Mouse (Mus musculus): Measurements from ENCODE around the gene Folr1. TPM values are rescaled to one million over a fixed set of nuclear protein-coding genes. Genes with fewer than 3 reads are reported as not detected.

Folr1 gene
- polyA plus RNA-seq, 1 experiment, result 0.67 TPM

DNA sequence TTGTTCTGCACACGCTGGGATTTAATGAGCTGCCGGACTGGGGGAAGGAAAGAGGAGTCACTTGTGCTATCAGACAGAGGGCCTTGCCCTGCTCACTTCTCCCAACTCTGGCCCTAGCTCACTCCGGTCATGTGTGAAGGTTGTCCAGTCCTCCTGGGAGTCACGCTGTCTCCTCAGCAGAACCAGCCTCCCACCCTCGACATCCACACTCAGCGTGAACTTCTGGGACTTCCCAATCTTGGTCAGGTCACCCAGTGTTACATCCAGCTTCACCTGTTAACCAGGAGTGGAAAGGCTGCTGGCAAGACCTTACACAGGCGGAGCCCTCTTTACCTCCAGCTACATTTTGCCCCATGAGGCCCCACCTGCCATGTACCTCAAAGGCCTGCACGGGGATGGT, 39.2 kb downstream of the Folr1 start:
- H3ac ChIP-seq (ENCODE audit: control insufficient read depth, insufficient read length, low read depth), result no peak overlapping the region
- H3K36me3 ChIP-seq (ENCODE audit: control insufficient read depth, insufficient read depth), result peaks cover 86% of the 10 kb centered on the region
- H3K4me3 ChIP-seq (ENCODE audit: insufficient read depth, poor library complexity, severe bottlenecking), result no peak overlapping the region
- no peaks in the 10 kb centered on the region for H3K27me3 ChIP-seq (ENCODE audit: control insufficient read depth, insufficient read depth, insufficient read length)
- TF ChIP-seq FOSL1 (IDR thresholded peaks at IDR 0.05; ENCODE audit: insufficient read depth, low read length, poor library complexity, severe bottlenecking), result no peak
- no peak for TF ChIP-seq USF1 (IDR thresholded peaks at IDR 0.05; ENCODE audit: low read depth)
- TF ChIP-seq CTCF (IDR thresholded peaks at IDR 0.05; ENCODE audit: control insufficient read depth, insufficient read depth, insufficient read length), result no peak
- no peak for TF ChIP-seq MYOD1 (IDR thresholded peaks at IDR 0.05; ENCODE audit: control insufficient read depth, insufficient read length, low read depth)
- TF ChIP-seq MYOG (IDR thresholded peaks at IDR 0.05; ENCODE audit: control insufficient read depth, extremely low read depth, insufficient read length), result no peak
- TF ChIP-seq MAX (IDR thresholded peaks at IDR 0.05), result no peak
- no peak for TF ChIP-seq CEBPB (IDR thresholded peaks at IDR 0.05; ENCODE audit: low read depth)
- H3K79me3 ChIP-seq (ENCODE audit: low read depth), result peaks cover 25% of the 10 kb centered on the region
- H3K79me2 ChIP-seq (ENCODE audit: control insufficient read depth, insufficient read depth), result peaks cover 33% of the 10 kb centered on the region

DNA sequence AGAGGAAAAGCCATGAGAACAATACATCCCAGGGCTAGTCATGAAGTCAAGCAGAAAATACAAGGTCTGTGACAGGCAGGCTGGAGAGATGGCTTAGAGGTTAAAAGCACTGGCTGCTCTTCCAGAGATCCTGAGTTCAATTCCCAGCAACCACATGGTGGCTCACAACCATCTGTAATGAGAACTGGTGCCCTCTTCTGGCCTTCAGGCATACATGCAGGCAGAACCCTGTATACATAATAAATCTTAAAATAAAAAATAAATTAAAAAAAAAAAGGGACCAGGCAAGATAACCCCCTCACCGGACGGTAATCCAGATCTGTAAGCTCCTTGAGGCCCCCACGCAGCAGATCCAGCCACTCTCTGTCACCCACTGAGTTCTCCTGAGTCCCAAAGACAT, 40.2 kb downstream of the Folr1 start:
- Histone ChIP-seq H3K36me3 (ENCODE audit: control insufficient read depth, insufficient read depth) (peaks cover 88% of the 10 kb centered on the region), H3K79me3 (ENCODE audit: low read depth) (peaks cover 15% of the 10 kb centered on the region), H3K79me2 (ENCODE audit: control insufficient read depth, insufficient read depth) (peaks cover 23% of the 10 kb centered on the region), H3K27me3 (ENCODE audit: control insufficient read depth, insufficient read depth, insufficient read length) (no peaks in the 10 kb centered on the region), H3K4me3 (ENCODE audit: insufficient read depth, poor library complexity, severe bottlenecking) (no peak overlapping the region), H3ac (ENCODE audit: control insufficient read depth, insufficient read length, low read depth) (no peak overlapping the region)
- TF ChIP-seq CEBPB (IDR thresholded peaks at IDR 0.05; ENCODE audit: low read depth) (no peak), MYOG (IDR thresholded peaks at IDR 0.05; ENCODE audit: control insufficient read depth, extremely low read depth, insufficient read length) (no peak), FOSL1 (IDR thresholded peaks at IDR 0.05; ENCODE audit: insufficient read depth, low read length, poor library complexity, severe bottlenecking) (no peak), USF1 (IDR thresholded peaks at IDR 0.05; ENCODE audit: low read depth) (no peak), MYOD1 (IDR thresholded peaks at IDR 0.05; ENCODE audit: control insufficient read depth, insufficient read length, low read depth) (no peak), MAX (IDR thresholded peaks at IDR 0.05) (no peak), CTCF (IDR thresholded peaks at IDR 0.05; ENCODE audit: control insufficient read depth, insufficient read depth, insufficient read length) (no peak)

GRCm38 (mm10) chr7:101823758-101824630, 46.6 kb downstream of the Folr1 start:
- Histone ChIP-seq H3K36me3 (ENCODE audit: control insufficient read depth, insufficient read depth) (peaks cover 42% of the 10 kb centered on the region), H3K79me2 (ENCODE audit: control insufficient read depth, insufficient read depth) (no peaks in the 10 kb centered on the region), H3K27me3 (ENCODE audit: control insufficient read depth, insufficient read depth, insufficient read length) (no peaks in the 10 kb centered on the region)

GRCm38 (mm10) chr7:101822836-101823757, 47.5 kb downstream of the Folr1 start:
- H3ac ChIP-seq (ENCODE audit: control insufficient read depth, insufficient read length, low read depth), result no peak overlapping the region
- H3K27me3 ChIP-seq (ENCODE audit: control insufficient read depth, insufficient read depth, insufficient read length), result no peaks in the 10 kb centered on the region
- no peaks in the 10 kb centered on the region for H3K79me3 ChIP-seq (ENCODE audit: low read depth)
- peaks cover 33% of the 10 kb centered on the region for H3K36me3 ChIP-seq (ENCODE audit: control insufficient read depth, insufficient read depth)
- no peaks in the 10 kb centered on the region for H3K79me2 ChIP-seq (ENCODE audit: control insufficient read depth, insufficient read depth)
- H3K4me3 ChIP-seq (ENCODE audit: insufficient read depth, poor library complexity, severe bottlenecking), result no peak overlapping the region
- no peak for TF ChIP-seq MAX (IDR thresholded peaks at IDR 0.05)
- no peak for TF ChIP-seq MYOG (IDR thresholded peaks at IDR 0.05; ENCODE audit: control insufficient read depth, extremely low read depth, insufficient read length)
- no peak for TF ChIP-seq CTCF (IDR thresholded peaks at IDR 0.05; ENCODE audit: control insufficient read depth, insufficient read depth, insufficient read length)
- no peak for TF ChIP-seq CEBPB (IDR thresholded peaks at IDR 0.05; ENCODE audit: low read depth)
- no peak for TF ChIP-seq MYOD1 (IDR thresholded peaks at IDR 0.05; ENCODE audit: control insufficient read depth, insufficient read length, low read depth)
- no peak for TF ChIP-seq FOSL1 (IDR thresholded peaks at IDR 0.05; ENCODE audit: insufficient read depth, low read length, poor library complexity, severe bottlenecking)
- TF ChIP-seq USF1 (IDR thresholded peaks at IDR 0.05; ENCODE audit: low read depth), result no peak

More at GRCm38 (mm10) chr7:101823758-101824630, 46.6 kb downstream of the Folr1 start:
- H3K79me3 ChIP-seq (ENCODE audit: low read depth), result no peaks in the 10 kb centered on the region
- H3ac ChIP-seq (ENCODE audit: control insufficient read depth, insufficient read length, low read depth), result no peak overlapping the region
- TF ChIP-seq MYOD1 (IDR thresholded peaks at IDR 0.05; ENCODE audit: control insufficient read depth, insufficient read length, low read depth) (no peak), USF1 (IDR thresholded peaks at IDR 0.05; ENCODE audit: low read depth) (no peak), MAX (IDR thresholded peaks at IDR 0.05) (no peak), CTCF (IDR thresholded peaks at IDR 0.05; ENCODE audit: control insufficient read depth, insufficient read depth, insufficient read length) (no peak), FOSL1 (IDR thresholded peaks at IDR 0.05; ENCODE audit: insufficient read depth, low read length, poor library complexity, severe bottlenecking) (no peak)
- H3K4me3 ChIP-seq (ENCODE audit: insufficient read depth, poor library complexity, severe bottlenecking), result no peak overlapping the region
